Mouse (Mus musculus): ENCODE results near the gene Pde4b. TPM values are rescaled to one million over a fixed set of nuclear protein-coding genes. Genes with fewer than 3 reads are reported as not detected.

Gene Pde4b
- total RNA-seq, 2 experiments from 2014 or later = 43.7 to 57.0 TPM

DNA sequence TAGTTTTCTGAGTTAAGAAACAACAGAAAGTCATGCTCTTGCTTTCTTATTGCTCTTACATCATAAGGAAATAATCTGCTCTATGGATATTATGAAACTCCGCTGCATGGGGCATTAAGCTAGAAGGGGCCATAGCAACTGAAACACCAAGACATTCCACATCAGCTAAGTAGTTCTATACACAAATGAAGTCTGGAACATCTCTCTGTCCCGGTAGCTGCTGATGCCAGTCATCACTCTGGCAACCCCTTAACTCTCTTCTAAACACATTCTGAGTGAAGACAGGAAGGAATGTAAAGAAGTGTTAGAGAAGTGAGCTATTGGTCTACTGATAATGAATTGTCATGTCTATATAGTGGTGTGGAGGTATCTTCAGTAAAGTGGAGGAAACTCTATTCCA, 88.6 kb downstream of the Pde4b start:
- intact Hi-C loops (cut with DNase I) = no loop called here
- DNase-seq = no peak

GRCm38 (mm10) chr4:102177258-102177657, 89.9 kb downstream of the Pde4b start:
- intact Hi-C loops (cut with DNase I) = no loop called here

DNA sequence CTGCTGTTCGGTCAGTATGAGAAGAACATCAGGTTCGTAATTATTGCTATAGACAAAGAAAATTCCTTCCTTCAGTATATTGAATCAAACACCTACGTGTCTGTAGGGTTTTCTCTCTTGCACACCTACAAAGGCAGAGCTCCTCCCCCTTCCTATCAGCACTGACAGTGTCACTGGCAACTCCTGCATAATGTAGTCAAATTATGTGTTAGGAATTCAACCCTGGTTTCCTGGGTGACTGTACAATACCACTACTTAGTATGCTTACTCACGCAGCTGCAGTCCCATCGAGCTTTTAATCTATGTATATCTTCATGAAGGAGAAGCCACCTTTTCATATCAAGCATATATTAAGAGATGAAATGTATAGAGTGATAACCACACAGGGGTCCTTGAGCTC, 99.5 kb downstream of the Pde4b start:
- intact Hi-C loops (cut with DNase I) = no loop called here
- no peak for DNase-seq

More at GRCm38 (mm10) chr4:102177258-102177657, 89.9 kb downstream of the Pde4b start:
- no peak for DNase-seq

DNA sequence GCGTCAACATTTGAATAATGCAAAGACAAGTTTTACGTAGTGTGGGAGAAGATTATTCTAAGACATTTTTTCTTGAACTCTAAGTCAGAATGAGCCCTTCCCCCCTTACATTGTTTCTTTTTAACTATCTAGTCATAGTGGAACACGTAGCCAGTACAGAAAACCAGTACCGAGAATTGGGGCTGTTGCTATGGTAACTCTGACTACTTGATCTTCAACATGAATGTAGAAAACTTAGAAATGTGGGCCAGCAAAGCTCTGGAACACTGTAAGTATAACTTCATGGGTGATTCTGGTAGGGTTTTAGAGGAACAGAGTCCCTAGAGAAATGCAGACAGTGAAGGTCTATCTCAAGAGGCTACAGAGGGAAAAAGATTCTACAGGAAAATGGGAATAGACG, 110.4 kb downstream of the Pde4b start:
- intact Hi-C loops (cut with DNase I) = no loop called here
- no peak for DNase-seq

GRCm38 (mm10) chr4:102209773-102210172, 122.4 kb downstream of the Pde4b start:
- intact Hi-C loops (cut with DNase I) = no loop called here
- no peak for DNase-seq

DNA sequence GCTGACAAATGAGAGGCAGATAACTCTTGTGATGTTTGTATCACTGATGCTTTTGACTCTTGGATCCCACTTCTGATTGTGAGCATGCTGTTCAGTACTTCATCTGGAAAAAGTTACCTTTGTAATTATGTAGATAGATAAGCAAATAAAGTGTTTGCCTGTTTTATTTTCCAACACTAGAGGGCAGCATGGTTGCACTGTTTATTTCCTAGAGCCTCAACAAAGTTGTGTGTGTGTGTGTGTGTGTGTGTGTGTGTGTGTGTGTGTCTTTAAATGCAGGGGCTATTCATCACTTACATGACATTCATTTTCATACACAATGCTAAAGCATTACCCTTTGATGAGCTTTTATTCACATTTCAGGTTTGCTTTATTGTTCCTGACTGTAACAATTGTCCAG, 139.4 kb downstream of the Pde4b start:
- intact Hi-C loops (cut with DNase I) = loop anchor here (1.0 to 5.0 kb wide), 2 partner anchors 96 to 430 kb away; no protein-coding TSS in a partner anchor
- DNase-seq = peak; percentile 26 to 63

GRCm38 (mm10) chr4:102228953-102229586, 141.7 kb downstream of the Pde4b start:
- peak; percentile 56 to 67 for DNase-seq
- intact Hi-C loops (cut with DNase I) = loop anchor here (1.0 to 5.0 kb wide), 3 partner anchors 26 to 252 kb away; no protein-coding TSS in a partner anchor

DNA sequence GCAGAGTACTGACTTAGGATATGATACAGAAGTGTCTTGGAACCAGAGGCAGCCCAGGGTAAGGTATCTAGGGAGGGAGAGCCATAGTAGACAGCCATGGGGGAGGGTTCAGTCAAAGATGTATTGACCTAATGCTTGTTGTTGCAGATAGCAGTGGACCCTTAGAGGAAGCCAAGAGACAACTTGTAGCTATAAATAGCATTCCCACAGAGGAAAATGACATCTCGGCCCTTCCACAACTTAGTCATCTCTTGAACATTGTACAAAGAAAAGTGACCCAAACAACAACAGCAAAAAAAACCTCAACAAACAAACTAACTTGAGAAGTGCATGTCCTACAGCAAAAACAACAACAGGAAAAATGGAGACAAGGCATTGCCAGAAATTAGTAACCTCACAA, 143.6 kb downstream of the Pde4b start:
- DNase-seq = peak in 1 of 2 experiments; percentile 19
- intact Hi-C loops (cut with DNase I) = no loop called here

GRCm38 (mm10) chr4:102233633-102234032, 146.3 kb downstream of the Pde4b start:
- DNase-seq = no peak
- intact Hi-C loops (cut with DNase I) = no loop called here

DNA sequence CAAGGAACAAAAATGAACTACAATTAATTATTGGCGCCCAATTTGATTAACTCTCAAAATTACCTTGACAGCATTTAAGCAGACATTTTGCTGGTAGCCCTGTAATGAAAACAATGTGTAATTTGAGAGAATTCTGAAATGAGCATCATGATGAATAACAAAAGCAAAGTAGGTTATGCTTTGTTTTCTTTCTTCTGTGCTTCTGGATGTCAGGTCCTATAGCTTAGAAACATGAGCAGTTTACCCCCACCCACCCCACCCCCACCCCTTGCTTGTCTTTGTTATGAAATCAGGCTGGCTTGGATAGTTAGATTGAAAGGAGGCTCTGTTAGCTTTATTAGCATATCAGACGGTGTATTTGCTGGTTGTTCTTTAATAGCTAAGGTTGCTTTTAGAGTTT, 147.8 kb downstream of the Pde4b start:
- intact Hi-C loops (cut with DNase I) = no loop called here
- no peak for DNase-seq

- intact Hi-C loops (cut with DNase I) = no loop called here
Measured at GRCm38 (mm10) chr4:102239102-102239501, 151.8 kb downstream of the Pde4b start.

DNA sequence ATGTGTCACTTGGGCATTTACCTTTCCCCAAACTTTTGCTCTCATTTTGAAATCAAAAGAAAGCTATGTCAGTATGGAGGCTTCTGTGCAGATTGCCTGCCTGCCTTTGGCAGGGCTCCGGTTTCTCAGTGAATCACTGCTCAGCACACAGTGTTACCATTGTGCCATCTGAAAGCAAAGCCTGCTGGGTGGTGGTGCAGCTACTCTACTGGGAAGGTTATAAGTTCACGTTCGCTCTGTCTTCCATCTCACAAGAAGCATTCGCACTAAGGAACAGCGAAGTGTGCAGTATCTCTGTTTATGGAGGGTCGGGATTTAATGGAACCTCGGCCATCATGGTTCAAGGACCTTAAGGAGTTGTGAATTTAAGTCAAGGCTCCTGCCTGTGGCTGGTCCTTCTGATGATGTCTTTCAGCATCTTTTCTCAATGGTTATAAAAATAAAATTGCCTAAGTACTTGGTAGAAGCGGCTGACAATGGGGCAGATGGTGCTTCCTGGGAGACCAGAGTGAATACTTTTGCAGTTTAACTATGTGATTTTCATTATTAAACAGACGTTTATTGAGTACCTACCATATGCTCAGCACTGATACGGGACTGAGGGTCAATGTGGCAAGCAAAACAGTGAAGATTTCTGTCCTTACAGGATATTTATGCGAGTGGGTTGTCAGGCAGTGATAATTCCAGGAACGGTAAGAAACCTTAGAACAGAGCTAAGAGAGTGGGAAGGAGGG, 152.5 kb downstream of the Pde4b start:
- intact Hi-C loops (cut with DNase I) = no loop called here
- no peak for DNase-seq

More at GRCm38 (mm10) chr4:102239102-102239501, 151.8 kb downstream of the Pde4b start:
- DNase-seq = no peak

GRCm38 (mm10) chr4:102240754-102241427, 153.5 kb downstream of the Pde4b start:
- no peak for DNase-seq
- intact Hi-C loops (cut with DNase I) = no loop called here

DNA sequence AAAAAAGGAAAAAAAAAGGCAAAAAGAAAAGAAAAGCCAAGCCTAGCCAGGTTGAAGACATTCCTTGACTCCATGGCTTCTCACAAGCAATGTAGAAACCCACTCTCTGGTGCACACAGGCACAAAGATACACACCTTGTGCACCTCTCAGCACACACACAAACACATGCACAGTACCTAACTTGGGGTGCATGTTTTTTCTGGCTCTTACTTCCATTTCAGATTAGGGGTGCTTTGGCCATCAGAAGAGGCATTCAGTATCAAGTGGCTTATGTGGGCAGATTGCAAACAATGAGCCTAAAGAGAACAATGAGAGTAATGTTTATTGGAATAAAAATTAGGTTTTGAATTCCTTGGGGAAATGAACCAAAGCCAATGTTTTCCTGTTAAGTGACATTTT, 166.7 kb downstream of the Pde4b start:
- DNase-seq = no peak
- intact Hi-C loops (cut with DNase I) = loop anchor here (2.0 kb wide), 1 partner anchor 25 kb away; no protein-coding TSS in a partner anchor

- peak; percentile 49 to 65 for DNase-seq
- intact Hi-C loops (cut with DNase I) = loop anchor here (2.0 kb wide), 1 partner anchor 26 kb away; no protein-coding TSS in a partner anchor
Measured at GRCm38 (mm10) chr4:102254466-102255294, 167.3 kb downstream of the Pde4b start.

- intact Hi-C loops (cut with DNase I) = loop anchor here (2.0 kb wide), 1 partner anchor 26 kb away; no protein-coding TSS in a partner anchor
- DNase-seq = no peak
Measured at GRCm38 (mm10) chr4:102255295-102255670, 167.9 kb downstream of the Pde4b start.

GRCm38 (mm10) chr4:102256170-102256960, 169.0 kb downstream of the Pde4b start:
- intact Hi-C loops (cut with DNase I) = no loop called here
- DNase-seq = peak in 1 of 2 experiments; percentile 6

GRCm38 (mm10) chr4:102260216-102260615, 172.9 kb downstream of the Pde4b start:
- DNase-seq = no peak
- intact Hi-C loops (cut with DNase I) = no loop called here

- intact Hi-C loops (cut with DNase I) = no loop called here
Measured at GRCm38 (mm10) chr4:102272313-102272712, 185.0 kb downstream of the Pde4b start.

DNA sequence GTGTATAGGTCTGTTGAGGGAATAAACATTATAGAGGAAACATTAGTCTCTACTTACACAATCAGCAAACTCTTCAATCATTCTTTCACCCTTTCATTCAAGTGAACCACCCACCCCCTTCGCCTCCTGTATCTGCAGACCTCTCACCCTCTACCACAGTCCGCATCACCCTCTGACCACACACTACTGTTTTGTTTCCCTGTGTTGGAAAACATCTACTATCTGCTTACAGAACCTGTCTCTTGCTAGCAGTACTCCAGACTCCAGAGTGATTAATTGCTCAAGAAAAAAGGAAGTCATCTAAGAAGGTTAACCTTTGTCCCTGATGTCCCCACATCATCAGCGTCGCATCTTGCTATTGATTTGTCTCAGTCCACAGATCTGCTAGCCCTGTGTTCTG, 185.4 kb downstream of the Pde4b start:
- DNase-seq = no peak
- intact Hi-C loops (cut with DNase I) = no loop called here

More at GRCm38 (mm10) chr4:102272313-102272712, 185.0 kb downstream of the Pde4b start:
- no peak for DNase-seq
